Mouse (Mus musculus): ENCODE data around the gene Gpc6. TPM values are rescaled to one million over a fixed set of nuclear protein-coding genes. Genes with fewer than 3 reads are reported as not detected.

Gene Gpc6
- polyA plus RNA-seq, 1 experiment from 2014 or later: 36.7 TPM

- Histone ChIP-seq H3K4me3 (ENCODE audit: low read depth, low read length) (no peak overlapping the region), H3K9ac (ENCODE audit: low read length) (no peak overlapping the region), H3K27ac (ENCODE audit: low read depth, low read length) (no peak overlapping the region), H3K36me3 (ENCODE audit: control insufficient read depth, insufficient read depth, low read length) (no peaks in the 10 kb centered on the region), H3K27me3 (ENCODE audit: control insufficient read depth, insufficient read depth, low read length) (no peaks in the 10 kb centered on the region), H3K9me3 (ENCODE audit: control insufficient read depth, low read length) (no peaks in the 10 kb centered on the region), H3K4me1 (replicated peaks; ENCODE audit: control insufficient read depth, insufficient read depth, low read length) (peaks cover 7% of the 10 kb centered on the region; the same call in 1 of the 2 replicates), H3K4me2 (ENCODE audit: low read depth, low read length, severe bottlenecking) (no peak overlapping the region)
- no peak for ATAC-seq (replicated peaks; ENCODE audit: low FRiP score)
- WGBS: 74% methylated on average over 2 of the region's 2 CpGs
- no peak for DNase-seq (ENCODE audit: low spot score)
These were observed 130.0 kb downstream of the Gpc6 start for GRCm38 (mm10) chr14:117055134-117055533.

DNA sequence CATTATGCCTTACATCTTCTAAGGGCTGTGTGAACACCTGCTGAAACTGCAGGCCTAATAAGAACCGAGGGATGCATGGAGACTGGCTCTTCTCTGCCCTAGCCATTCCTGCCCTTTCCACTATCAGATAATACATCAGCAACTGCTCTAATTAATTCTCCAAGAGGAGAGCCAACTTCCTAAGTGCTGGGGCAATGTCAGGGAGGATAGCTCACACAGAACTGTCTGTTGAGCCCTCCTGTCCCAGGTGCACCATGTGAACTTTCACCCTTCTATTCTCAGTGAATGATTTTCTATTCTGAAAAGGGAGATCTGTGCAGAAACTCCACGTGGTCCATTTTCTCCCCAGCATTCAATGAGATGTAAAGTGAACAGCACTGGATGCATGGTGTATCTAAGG lies 136.0 kb downstream of the Gpc6 start:
- WGBS: 50% methylated on average over 2 of the region's 2 CpGs
- Histone ChIP-seq H3K27me3 (ENCODE audit: control insufficient read depth, insufficient read depth, low read length) (no peaks in the 10 kb centered on the region), H3K27ac (ENCODE audit: low read depth, low read length) (no peak overlapping the region), H3K4me1 (replicated peaks; ENCODE audit: control insufficient read depth, insufficient read depth, low read length) (0 out of 2 replicates have a peak, but pooled peaks cover 4% of the 10 kb centered on the region), H3K4me3 (ENCODE audit: low read depth, low read length) (no peak overlapping the region), H3K9me3 (ENCODE audit: control insufficient read depth, low read length) (no peaks in the 10 kb centered on the region), H3K9ac (ENCODE audit: low read length) (no peak overlapping the region), H3K4me2 (ENCODE audit: low read depth, low read length, severe bottlenecking) (no peak overlapping the region), H3K36me3 (ENCODE audit: control insufficient read depth, insufficient read depth, low read length) (no peaks in the 10 kb centered on the region)
- no peak for DNase-seq (ENCODE audit: low spot score)
- no peak for ATAC-seq (replicated peaks; ENCODE audit: low FRiP score)

GRCm38 (mm10) chr14:117061527-117061926 lies 136.4 kb downstream of the Gpc6 start:
- no peak for DNase-seq (ENCODE audit: low spot score)
- Histone ChIP-seq H3K4me3 (ENCODE audit: low read depth, low read length) (no peak overlapping the region), H3K9me3 (ENCODE audit: control insufficient read depth, low read length) (no peaks in the 10 kb centered on the region), H3K4me1 (replicated peaks; ENCODE audit: control insufficient read depth, insufficient read depth, low read length) (0 out of 2 replicates have a peak, but pooled peaks cover 4% of the 10 kb centered on the region), H3K36me3 (ENCODE audit: control insufficient read depth, insufficient read depth, low read length) (no peaks in the 10 kb centered on the region), H3K4me2 (ENCODE audit: low read depth, low read length, severe bottlenecking) (no peak overlapping the region), H3K27me3 (ENCODE audit: control insufficient read depth, insufficient read depth, low read length) (no peaks in the 10 kb centered on the region), H3K9ac (ENCODE audit: low read length) (no peak overlapping the region), H3K27ac (ENCODE audit: low read depth, low read length) (no peak overlapping the region)
- 68% methylated on average over 2 of the region's 2 CpGs for WGBS
- ATAC-seq (replicated peaks; ENCODE audit: low FRiP score): no peak

DNA sequence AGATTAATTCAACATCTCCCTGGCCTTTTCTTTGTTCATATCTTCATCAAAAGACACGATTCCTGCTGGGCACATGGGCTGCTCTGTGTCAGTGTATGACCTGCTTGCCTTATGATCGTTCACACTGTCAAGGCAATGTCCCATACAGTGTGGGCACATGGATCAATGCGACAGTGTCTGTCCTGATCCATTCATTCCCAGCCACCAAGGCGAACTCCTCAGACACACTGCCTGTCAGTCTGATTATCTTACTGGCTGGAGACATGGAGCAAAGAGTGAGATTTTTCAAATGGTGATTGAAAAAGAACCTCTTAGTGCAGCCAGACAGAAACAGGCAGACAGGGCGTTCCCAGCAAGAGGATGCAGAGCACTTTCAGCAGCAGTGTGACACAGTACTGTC lies 143.1 kb downstream of the Gpc6 start:
- DNase-seq (ENCODE audit: low spot score) (no peak), ATAC-seq (replicated peaks; ENCODE audit: low FRiP score) (no peak)
- H3K36me3 ChIP-seq (ENCODE audit: control insufficient read depth, insufficient read depth, low read length): no peaks in the 10 kb centered on the region
- no peaks in the 10 kb centered on the region for H3K4me1 ChIP-seq (replicated peaks; ENCODE audit: control insufficient read depth, insufficient read depth, low read length)
- no peak overlapping the region for H3K27ac ChIP-seq (ENCODE audit: low read depth, low read length)
- H3K27me3 ChIP-seq (ENCODE audit: control insufficient read depth, insufficient read depth, low read length): no peaks in the 10 kb centered on the region
- no peaks in the 10 kb centered on the region for H3K9me3 ChIP-seq (ENCODE audit: control insufficient read depth, low read length)
- no peak overlapping the region for H3K4me2 ChIP-seq (ENCODE audit: low read depth, low read length, severe bottlenecking)
- WGBS: 77% methylated on average over 5 of the region's 5 CpGs
- H3K4me3 ChIP-seq (ENCODE audit: low read depth, low read length): no peak overlapping the region
- H3K9ac ChIP-seq (ENCODE audit: low read length): no peak overlapping the region

GRCm38 (mm10) chr14:117070470-117071085 lies 145.5 kb downstream of the Gpc6 start:
- H3K36me3 ChIP-seq (ENCODE audit: control insufficient read depth, insufficient read depth, low read length): no peaks in the 10 kb centered on the region
- DNase-seq (ENCODE audit: low spot score) (no peak), ATAC-seq (replicated peaks; ENCODE audit: low FRiP score) (no peak)
- H3K27me3 ChIP-seq (ENCODE audit: control insufficient read depth, insufficient read depth, low read length): no peaks in the 10 kb centered on the region
- H3K9me3 ChIP-seq (ENCODE audit: control insufficient read depth, low read length): no peaks in the 10 kb centered on the region
- H3K4me3 ChIP-seq (ENCODE audit: low read depth, low read length): no peak overlapping the region
- no peak overlapping the region for H3K27ac ChIP-seq (ENCODE audit: low read depth, low read length)
- WGBS: 90% methylated on average over 4 of the region's 4 CpGs
- H3K4me1 ChIP-seq (replicated peaks; ENCODE audit: control insufficient read depth, insufficient read depth, low read length): no peaks in the 10 kb centered on the region
- H3K9ac ChIP-seq (ENCODE audit: low read length): no peak overlapping the region
- no peak overlapping the region for H3K4me2 ChIP-seq (ENCODE audit: low read depth, low read length, severe bottlenecking)

- Histone ChIP-seq H3K9ac (ENCODE audit: low read length) (no peak overlapping the region), H3K27me3 (ENCODE audit: control insufficient read depth, insufficient read depth, low read length) (no peaks in the 10 kb centered on the region), H3K4me3 (ENCODE audit: low read depth, low read length) (no peak overlapping the region), H3K9me3 (ENCODE audit: control insufficient read depth, low read length) (no peaks in the 10 kb centered on the region), H3K4me1 (replicated peaks; ENCODE audit: control insufficient read depth, insufficient read depth, low read length) (no peaks in the 10 kb centered on the region), H3K4me2 (ENCODE audit: low read depth, low read length, severe bottlenecking) (no peak overlapping the region), H3K36me3 (ENCODE audit: control insufficient read depth, insufficient read depth, low read length) (no peaks in the 10 kb centered on the region), H3K27ac (ENCODE audit: low read depth, low read length) (no peak overlapping the region)
- ATAC-seq (replicated peaks; ENCODE audit: low FRiP score) (no peak), DNase-seq (ENCODE audit: low spot score) (no peak)
- 88% methylated on average over 4 of the region's 4 CpGs for WGBS
These were observed 168.5 kb downstream of the Gpc6 start for GRCm38 (mm10) chr14:117093586-117093985.

DNA sequence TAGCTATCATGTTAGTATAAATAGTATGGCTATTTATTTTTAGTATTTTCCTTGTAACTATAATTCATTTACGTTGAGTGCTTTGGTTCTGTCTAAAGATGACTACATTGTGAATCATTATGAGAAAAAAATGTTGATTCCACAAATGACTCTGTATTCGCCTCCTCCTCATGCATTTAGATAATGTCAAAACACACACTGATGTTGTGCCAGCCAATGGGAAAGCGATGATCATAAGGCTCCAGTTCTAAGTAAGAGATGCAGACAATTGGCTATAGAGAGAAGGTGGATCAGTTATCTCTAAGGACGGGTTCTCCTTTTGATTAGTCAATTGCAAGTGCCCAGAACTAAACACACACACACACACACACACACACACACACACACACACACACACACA lies 181.8 kb downstream of the Gpc6 start:
- no peak overlapping the region for H3K4me2 ChIP-seq (ENCODE audit: low read depth, low read length, severe bottlenecking)
- 85% methylated on average over 4 of the region's 4 CpGs for WGBS
- H3K4me3 ChIP-seq (ENCODE audit: low read depth, low read length): no peak overlapping the region
- H3K27ac ChIP-seq (ENCODE audit: low read depth, low read length): no peak overlapping the region
- no peak overlapping the region for H3K9ac ChIP-seq (ENCODE audit: low read length)
- no peaks in the 10 kb centered on the region for H3K36me3 ChIP-seq (ENCODE audit: control insufficient read depth, insufficient read depth, low read length)
- no peaks in the 10 kb centered on the region for H3K9me3 ChIP-seq (ENCODE audit: control insufficient read depth, low read length)
- no peaks in the 10 kb centered on the region for H3K27me3 ChIP-seq (ENCODE audit: control insufficient read depth, insufficient read depth, low read length)
- ATAC-seq (replicated peaks; ENCODE audit: low FRiP score) (no peak), DNase-seq (ENCODE audit: low spot score) (no peak)
- no peaks in the 10 kb centered on the region for H3K4me1 ChIP-seq (replicated peaks; ENCODE audit: control insufficient read depth, insufficient read depth, low read length)

DNA sequence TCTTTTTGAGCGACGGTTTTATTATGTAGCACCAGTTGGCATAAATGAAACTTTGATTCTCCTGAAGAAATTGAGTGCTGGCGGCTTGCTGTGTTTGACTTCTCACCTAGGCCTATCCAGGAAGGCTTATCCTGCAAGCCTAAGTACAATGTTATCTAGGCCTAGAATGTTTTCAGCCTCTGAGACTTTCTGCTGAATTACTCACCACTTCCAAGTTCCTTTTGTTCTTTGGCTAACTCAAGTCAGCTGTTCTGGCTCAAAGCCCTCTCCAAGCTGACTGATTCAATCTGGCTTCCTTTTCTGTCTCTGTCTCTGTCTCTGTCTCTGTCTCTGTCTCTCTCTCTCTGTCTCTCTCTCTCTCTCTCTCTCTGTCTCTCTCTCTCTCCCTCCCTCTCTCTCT lies 188.0 kb downstream of the Gpc6 start:
- WGBS: 89% methylated on average over 3 of the region's 3 CpGs

DNA sequence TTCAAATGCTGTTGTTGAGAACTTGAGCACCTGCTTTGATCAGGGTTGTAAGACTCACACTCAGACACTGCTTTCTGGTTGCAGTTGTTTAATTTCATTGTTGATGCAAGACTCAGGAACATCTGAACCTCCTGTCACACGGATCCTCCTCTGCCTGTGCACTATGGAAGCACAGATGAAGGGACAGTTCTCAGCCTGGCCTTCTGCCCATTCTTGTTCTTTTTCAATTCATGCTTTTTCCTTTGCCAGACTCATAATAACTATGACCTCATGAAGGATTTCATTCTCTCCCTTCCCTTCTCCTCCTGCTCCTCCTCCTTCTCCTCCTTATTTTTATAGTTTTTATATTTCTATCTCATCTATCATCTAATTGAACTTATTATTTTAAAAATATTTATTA lies 196.9 kb downstream of the Gpc6 start:
- Histone ChIP-seq H3K36me3 (ENCODE audit: control insufficient read depth, insufficient read depth, low read length) (no peaks in the 10 kb centered on the region), H3K4me1 (replicated peaks; ENCODE audit: control insufficient read depth, insufficient read depth, low read length) (no peaks in the 10 kb centered on the region), H3K4me2 (ENCODE audit: low read depth, low read length, severe bottlenecking) (no peak overlapping the region), H3K9me3 (ENCODE audit: control insufficient read depth, low read length) (no peaks in the 10 kb centered on the region), H3K4me3 (ENCODE audit: low read depth, low read length) (no peak overlapping the region), H3K9ac (ENCODE audit: low read length) (no peak overlapping the region), H3K27ac (ENCODE audit: low read depth, low read length) (no peak overlapping the region), H3K27me3 (ENCODE audit: control insufficient read depth, insufficient read depth, low read length) (no peaks in the 10 kb centered on the region)
- no peak for DNase-seq (ENCODE audit: low spot score)
- no peak for ATAC-seq (replicated peaks; ENCODE audit: low FRiP score)
- 65% methylated on average over 1 of the region's 1 CpGs for WGBS

More for the DNA sequence above, 188.0 kb downstream of the Gpc6 start:
- Histone ChIP-seq H3K4me2 (ENCODE audit: low read depth, low read length, severe bottlenecking) (no peak overlapping the region), H3K9me3 (ENCODE audit: control insufficient read depth, low read length) (no peaks in the 10 kb centered on the region), H3K27ac (ENCODE audit: low read depth, low read length) (no peak overlapping the region), H3K9ac (ENCODE audit: low read length) (no peak overlapping the region), H3K36me3 (ENCODE audit: control insufficient read depth, insufficient read depth, low read length) (no peaks in the 10 kb centered on the region), H3K4me3 (ENCODE audit: low read depth, low read length) (no peak overlapping the region), H3K4me1 (replicated peaks; ENCODE audit: control insufficient read depth, insufficient read depth, low read length) (no peaks in the 10 kb centered on the region), H3K27me3 (ENCODE audit: control insufficient read depth, insufficient read depth, low read length) (no peaks in the 10 kb centered on the region)
- ATAC-seq (replicated peaks; ENCODE audit: low FRiP score) (no peak), DNase-seq (ENCODE audit: low spot score) (no peak)

Measured in forebrain, embryonic 11.5 days (tissue).